Mouse (Mus musculus): ENCODE measurements around the gene Stab1. TPM values are rescaled to one million over a fixed set of nuclear protein-coding genes. Genes with fewer than 3 reads are reported as not detected.
A peak's percentile ranks its signal among the peaks of the same experiment; 100 is the strongest.

The Stab1 gene
- total and polyA plus RNA-seq, 2 experiments from 2014 or later: 11.4 to 21.9 TPM

DNA sequence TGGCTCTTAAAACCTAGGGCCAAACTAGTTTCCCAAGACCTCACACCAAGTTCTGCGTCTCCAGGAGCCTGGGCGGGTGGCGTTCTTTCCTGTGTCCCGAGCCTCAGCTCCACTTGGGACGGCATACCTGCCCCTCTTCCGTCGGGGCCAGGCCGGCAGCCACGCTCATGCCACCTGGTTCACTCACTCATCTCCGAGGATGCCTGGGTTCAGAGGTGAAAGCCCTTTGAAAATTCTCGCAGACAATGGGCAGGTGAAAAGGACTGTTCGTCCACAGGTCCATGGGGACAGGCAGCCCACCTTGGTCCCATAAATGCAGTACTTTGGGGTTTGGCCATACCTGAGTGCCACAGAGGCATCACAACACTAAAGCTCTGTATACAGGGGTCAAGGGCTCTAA lies 15.8 kb upstream of the Stab1 start:
- ATAC-seq (no peak), DNase-seq (no peak)
- H3K9me3 ChIP-seq (ENCODE audit: low read length): no peaks in the 10 kb centered on the region
- H3K36me3 ChIP-seq (ENCODE audit: insufficient read depth): peaks cover 98% of the 10 kb centered on the region
- H3K9ac ChIP-seq: no peak overlapping the region
- no peaks in the 10 kb centered on the region for H3K27me3 ChIP-seq (ENCODE audit: insufficient read depth, low read length)
- WGBS: 94% methylated on average over 12 of the region's 12 CpGs
- no peak overlapping the region for H3K4me3 ChIP-seq (ENCODE audit: low read depth, low read length)
- TF ChIP-seq CTCF (IDR thresholded peaks at IDR 0.05; ENCODE audit: low read depth): no peak
- no peak overlapping the region for H3K4me2 ChIP-seq (ENCODE audit: low read depth)
- no peak overlapping the region for H3K27ac ChIP-seq (ENCODE audit: low read depth, low read length)
- no peaks in the 10 kb centered on the region for H3K4me1 ChIP-seq (ENCODE audit: insufficient read depth)

DNA sequence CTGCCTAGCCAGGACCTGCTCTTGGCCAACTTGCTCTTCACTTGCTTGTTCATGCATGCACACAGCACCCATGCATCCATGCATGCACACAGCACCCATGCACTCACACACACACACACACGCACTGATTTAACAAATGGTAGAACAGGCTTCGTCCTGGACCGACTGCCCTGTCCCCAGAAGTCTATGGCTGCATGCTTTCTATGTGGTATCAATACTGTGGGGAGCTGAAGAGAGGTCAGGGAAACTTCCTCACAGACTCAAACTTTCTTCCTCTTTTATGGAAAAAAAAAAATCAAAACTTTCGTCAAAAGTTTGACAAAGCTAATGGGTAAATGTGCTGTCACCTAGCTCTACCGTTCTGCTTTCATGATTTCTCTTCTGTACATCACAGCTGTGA lies 15.1 kb upstream of the Stab1 start:
- no peaks in the 10 kb centered on the region for H3K9me3 ChIP-seq (ENCODE audit: low read length)
- H3K27me3 ChIP-seq (ENCODE audit: insufficient read depth, low read length): no peaks in the 10 kb centered on the region
- no peak overlapping the region for H3K9ac ChIP-seq
- H3K27ac ChIP-seq (ENCODE audit: low read depth, low read length): no peak overlapping the region
- H3K4me2 ChIP-seq (ENCODE audit: low read depth): no peak overlapping the region
- ATAC-seq: no peak
- WGBS: 89% methylated on average over 5 of the region's 5 CpGs
- no peak overlapping the region for H3K4me3 ChIP-seq (ENCODE audit: low read depth, low read length)
- peaks cover 98% of the 10 kb centered on the region for H3K36me3 ChIP-seq (ENCODE audit: insufficient read depth)
- no peak for TF ChIP-seq CTCF (IDR thresholded peaks at IDR 0.05; ENCODE audit: low read depth)
- no peak for DNase-seq
- H3K4me1 ChIP-seq (ENCODE audit: insufficient read depth): no peaks in the 10 kb centered on the region

DNA sequence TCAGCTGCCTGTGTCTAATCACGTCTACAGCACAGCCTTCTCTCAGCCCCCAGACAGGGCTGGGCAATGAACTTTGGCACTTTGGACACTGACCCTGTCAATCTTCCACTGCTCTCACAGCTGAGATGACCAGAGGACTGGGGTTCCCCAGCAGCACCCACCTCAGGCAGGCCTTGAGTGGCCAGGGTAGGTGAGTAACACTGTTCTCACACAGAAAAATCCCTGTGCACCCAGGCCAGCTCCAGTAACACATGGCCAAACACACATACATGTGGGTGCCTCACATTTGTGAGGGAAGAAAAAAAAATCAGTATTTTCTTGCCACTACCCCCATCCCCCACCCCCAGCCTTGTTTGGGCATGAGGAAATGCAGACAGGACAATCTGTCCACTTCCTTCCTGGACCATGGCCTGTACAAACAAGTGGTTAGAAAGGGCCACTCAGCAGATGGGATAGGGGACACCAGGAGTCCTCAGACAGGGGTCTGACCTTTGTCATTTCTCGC lies 14.4 kb upstream of the Stab1 start:
- Histone ChIP-seq H3K4me3 (ENCODE audit: low read depth, low read length) (no peak overlapping the region), H3K27ac (ENCODE audit: low read depth, low read length) (no peak overlapping the region), H3K36me3 (ENCODE audit: insufficient read depth) (peaks cover 97% of the 10 kb centered on the region), H3K9me3 (ENCODE audit: low read length) (no peaks in the 10 kb centered on the region), H3K4me1 (ENCODE audit: insufficient read depth) (no peaks in the 10 kb centered on the region), H3K9ac (no peak overlapping the region), H3K27me3 (ENCODE audit: insufficient read depth, low read length) (no peaks in the 10 kb centered on the region), H3K4me2 (ENCODE audit: low read depth) (no peak overlapping the region)
- ATAC-seq (no peak), DNase-seq (no peak)
- no peak for TF ChIP-seq CTCF (IDR thresholded peaks at IDR 0.05; ENCODE audit: low read depth)
- 73% methylated on average over 2 of the region's 2 CpGs for WGBS

- H3K4me2 ChIP-seq (ENCODE audit: low read depth): no peak overlapping the region
- TF ChIP-seq CTCF (IDR thresholded peaks at IDR 0.05; ENCODE audit: low read depth): no peak
These were observed 13.1 kb upstream of the Stab1 start for GRCm38 (mm10) chr14:31181512-31181911.

DNA sequence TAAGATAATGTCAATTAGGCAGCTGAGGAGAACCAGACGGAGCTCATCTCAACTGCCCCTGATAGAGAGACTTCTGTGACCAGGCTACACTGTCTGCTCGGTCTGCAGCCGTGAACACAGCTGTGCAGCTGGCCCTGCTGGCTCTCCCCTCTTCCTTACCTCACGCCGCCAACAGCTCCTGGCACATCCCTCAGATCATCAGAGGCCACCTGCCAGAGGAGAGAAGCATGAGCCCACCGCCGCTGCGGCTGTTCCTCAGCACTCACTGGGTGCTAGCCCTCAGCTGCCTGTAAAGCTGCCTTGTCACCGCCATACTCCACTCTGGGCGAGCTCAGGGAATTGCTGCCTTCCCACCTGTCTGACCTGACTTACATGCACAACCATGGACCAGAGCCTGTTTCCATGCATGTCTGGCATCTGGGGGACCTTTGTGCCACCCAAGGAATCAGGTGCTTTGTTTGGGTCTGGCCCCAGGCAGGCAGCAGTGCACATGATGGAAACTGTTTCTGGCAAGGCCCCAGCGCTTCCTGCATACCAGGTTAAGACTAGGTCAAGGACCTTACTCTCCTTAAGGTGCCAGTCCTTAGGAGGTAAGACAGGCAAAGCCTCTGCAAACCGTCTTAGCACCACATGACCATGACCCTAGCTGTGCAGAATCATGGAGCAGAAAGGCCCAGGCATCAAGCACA lies 11.4 kb upstream of the Stab1 start:
- H3K27me3 ChIP-seq (ENCODE audit: insufficient read depth, low read length): no peaks in the 10 kb centered on the region
- H3K4me2 ChIP-seq (ENCODE audit: low read depth): no peak overlapping the region
- H3K9me3 ChIP-seq (ENCODE audit: low read length): no peaks in the 10 kb centered on the region
- H3K4me1 ChIP-seq (ENCODE audit: insufficient read depth): no peaks in the 10 kb centered on the region
- 86% methylated on average over 12 of the region's 12 CpGs for WGBS
- no peak overlapping the region for H3K27ac ChIP-seq (ENCODE audit: low read depth, low read length)
- no peak for TF ChIP-seq CTCF (IDR thresholded peaks at IDR 0.05; ENCODE audit: low read depth)
- ATAC-seq (peak; percentile 45), DNase-seq (no peak)
- no peak overlapping the region for H3K9ac ChIP-seq
- no peak overlapping the region for H3K4me3 ChIP-seq (ENCODE audit: low read depth, low read length)
- H3K36me3 ChIP-seq (ENCODE audit: insufficient read depth): peaks cover 97% of the 10 kb centered on the region

More at GRCm38 (mm10) chr14:31181512-31181911, 13.1 kb upstream of the Stab1 start:
- H3K9ac ChIP-seq: no peak overlapping the region
- no peak overlapping the region for H3K27ac ChIP-seq (ENCODE audit: low read depth, low read length)
- H3K36me3 ChIP-seq (ENCODE audit: insufficient read depth): peaks cover 97% of the 10 kb centered on the region
- no peak for ATAC-seq
- no peaks in the 10 kb centered on the region for H3K9me3 ChIP-seq (ENCODE audit: low read length)
- H3K4me3 ChIP-seq (ENCODE audit: low read depth, low read length): no peak overlapping the region
- H3K27me3 ChIP-seq (ENCODE audit: insufficient read depth, low read length): no peaks in the 10 kb centered on the region
- DNase-seq: no peak
- 80% methylated on average over 4 of the region's 4 CpGs for WGBS
- H3K4me1 ChIP-seq (ENCODE audit: insufficient read depth): no peaks in the 10 kb centered on the region

GRCm38 (mm10) chr14:31177715-31178114 lies 9.3 kb upstream of the Stab1 start:
- DNase-seq (no peak), ATAC-seq (no peak)
- H3K27ac ChIP-seq (ENCODE audit: low read depth, low read length): no peak overlapping the region
- H3K4me1 ChIP-seq (ENCODE audit: insufficient read depth): no peaks in the 10 kb centered on the region
- no peak for TF ChIP-seq CTCF (IDR thresholded peaks at IDR 0.05; ENCODE audit: low read depth)
- no peak overlapping the region for H3K4me3 ChIP-seq (ENCODE audit: low read depth, low read length)
- no peak overlapping the region for H3K4me2 ChIP-seq (ENCODE audit: low read depth)
- whole genome bisulfite sequencing: 85% methylated on average over 5 of the region's 5 CpGs
- peaks cover 98% of the 10 kb centered on the region for H3K36me3 ChIP-seq (ENCODE audit: insufficient read depth)
- no peak overlapping the region for H3K9ac ChIP-seq
- no peaks in the 10 kb centered on the region for H3K9me3 ChIP-seq (ENCODE audit: low read length)
- no peaks in the 10 kb centered on the region for H3K27me3 ChIP-seq (ENCODE audit: insufficient read depth, low read length)

- Histone ChIP-seq H3K27ac (ENCODE audit: low read depth, low read length) (no peak overlapping the region), H3K9me3 (ENCODE audit: low read length) (no peaks in the 10 kb centered on the region), H3K36me3 (ENCODE audit: insufficient read depth) (peaks cover 98% of the 10 kb centered on the region), H3K9ac (no peak overlapping the region), H3K4me3 (ENCODE audit: low read depth, low read length) (no peak overlapping the region), H3K27me3 (ENCODE audit: insufficient read depth, low read length) (no peaks in the 10 kb centered on the region), H3K4me1 (ENCODE audit: insufficient read depth) (no peaks in the 10 kb centered on the region), H3K4me2 (ENCODE audit: low read depth) (no peak overlapping the region)
- TF ChIP-seq CTCF (IDR thresholded peaks at IDR 0.05; ENCODE audit: low read depth): no peak
- ATAC-seq (no peak), DNase-seq (no peak)
- 90% methylated on average over 16 of the region's 16 CpGs for WGBS
These were observed 8.8 kb upstream of the Stab1 start for GRCm38 (mm10) chr14:31177287-31177686.

Measured in forebrain, postnatal 0 days (tissue).